Mouse (Mus musculus) kidney, postnatal 0 days (tissue): ENCODE measurements around the gene Zfhx3. TPM values are rescaled to one million over a fixed set of nuclear protein-coding genes. Genes with fewer than 3 reads are reported as not detected.

Experiments
- ATAC-seq: fragments of 200-750 bp; cut with Nextera tagmentation; replicated peaks from 2 replicates; pipeline ENCODE4 v1.8.0; 2017; ENCODE audit warnings: low read depth, moderate number of reproducible peaks, moderate TSS enrichment, moderate library complexity; ENCODE audit not compliant: low FRiP score
- DNase-seq: peaks from one replicate; pipeline ENCODE4 v3.0.0-alpha.2; 2016; ENCODE audit warnings: low spot score
- H3K27ac ChIP-seq: fragments of 300-500 bp; sonication (generic); 2 replicates; pipeline ENCODE4 v1.5.1; 2014; ENCODE audit warnings: mild to moderate bottlenecking
- H3K27me3 ChIP-seq: fragments of 300-500 bp; sonication (generic); 2 replicates; pipeline ENCODE4 v1.6.1; 2014; ENCODE audit warnings: low read length, mixed read lengths; ENCODE audit not compliant: insufficient read depth
- H3K36me3 ChIP-seq: fragments of 300-500 bp; sonication (generic); 2 replicates; pipeline ENCODE4 v1.6.1; 2014; ENCODE audit warnings: low read length, mixed read lengths; ENCODE audit not compliant: insufficient read depth
- H3K4me1 ChIP-seq: fragments of 300-500 bp; sonication (generic); replicated peaks from 2 replicates; pipeline ENCODE4 v1.6.1; 2014; ENCODE audit warnings: antibody characterized with exemption, low read length, mixed read lengths; ENCODE audit not compliant: insufficient read depth
- H3K4me2 ChIP-seq: fragments of 300-500 bp; sonication (generic); 2 replicates; pipeline ENCODE4 v1.6.1; 2014; ENCODE audit warnings: mild to moderate bottlenecking, low read length, moderate library complexity, mixed read lengths
- H3K4me3 ChIP-seq: fragments of 300-500 bp; sonication (generic); replicated peaks from 2 replicates; pipeline ENCODE4 v1.5.1; 2014; ENCODE audit warnings: low read depth, low read length
- H3K9ac ChIP-seq: fragments of 300-500 bp; sonication (generic); 2 replicates; pipeline ENCODE4 v1.6.1; 2014; ENCODE audit warnings: low read depth, low read length
- H3K9me3 ChIP-seq: fragments of 300-500 bp; sonication (generic); replicated peaks from 2 replicates; pipeline ENCODE4 v1.6.1; 2016; ENCODE audit warnings: low read length, inconsistent platforms, mixed read lengths
- CTCF ChIP-seq: IDR thresholded peaks from 2 replicates; pipeline ENCODE4 v1.5.1; 2016; ENCODE audit warnings: antibody characterized with exemption, low read depth, mild to moderate bottlenecking, moderate library complexity
- WGBS: fragments of 180-500 bp; shearing (Covaris S2); extraction: QIAGEN DNeasy Blood & Tissue Kit; methylation state at CpG from one replicate; pipeline ENCODE4 v1.1.7; 2014; 5-methylcytosine and 5-hydroxymethylcytosine counted together
- polyA plus RNA-seq: library from polyadenylated mRNA; unstranded; fragments of >200 nt; fragmentation: Nextera tagmentation; extraction: Ambion mirVana; gene quantifications from 2 replicates; pipeline ENCODE4 v1.2.1, GENCODE M21; 2015

Gene Zfhx3
- polyA plus RNA-seq, 1 experiment from 2014 or later, result 5.0 TPM

- no peak for TF ChIP-seq CTCF
- 19% methylated on average over 3 of the region's 3 CpGs for WGBS
- H3K27ac ChIP-seq, result no peak overlapping the region
- no peak overlapping the region for H3K9ac ChIP-seq
- H3K27me3 ChIP-seq, result peaks cover 51% of the 10 kb centered on the region
- ATAC-seq (no peak), DNase-seq (no peak)
- no peak overlapping the region for H3K4me3 ChIP-seq
- no peaks in the 10 kb centered on the region for H3K36me3 ChIP-seq
- H3K4me2 ChIP-seq, result no peak overlapping the region
- H3K9me3 ChIP-seq, result no peaks in the 10 kb centered on the region
- H3K4me1 ChIP-seq, result peaks cover 12% of the 10 kb centered on the region
Observed at GRCm38 (mm10) chr8:108699011-108699410, 756.6 kb downstream of the Zfhx3 start.

- H3K9me3 ChIP-seq, result no peaks in the 10 kb centered on the region
- H3K27me3 ChIP-seq, result peaks cover 46% of the 10 kb centered on the region
- WGBS, result 11% methylated on average over 20 of the region's 23 CpGs
- no peak overlapping the region for H3K4me3 ChIP-seq
- DNase-seq (no peak), ATAC-seq (no peak)
- no peaks in the 10 kb centered on the region for H3K36me3 ChIP-seq
- no peak overlapping the region for H3K9ac ChIP-seq
- H3K4me2 ChIP-seq, result no peak overlapping the region
- no peak overlapping the region for H3K27ac ChIP-seq
- peaks cover 12% of the 10 kb centered on the region for H3K4me1 ChIP-seq
- no peak for TF ChIP-seq CTCF
Observed at GRCm38 (mm10) chr8:108699454-108700345, 757.3 kb downstream of the Zfhx3 start.

- ATAC-seq (no peak), DNase-seq (no peak)
- Histone ChIP-seq H3K27me3 (peaks cover 28% of the 10 kb centered on the region), H3K9ac (no peak overlapping the region), H3K4me1 (no peaks in the 10 kb centered on the region; the same call in 1 of the 2 replicates), H3K4me2 (no peak overlapping the region), H3K9me3 (no peaks in the 10 kb centered on the region), H3K4me3 (no peak overlapping the region), H3K36me3 (no peaks in the 10 kb centered on the region), H3K27ac (no peak overlapping the region)
- 47% methylated on average over 7 of the region's 7 CpGs for WGBS
- TF ChIP-seq CTCF, result no peak
Observed at GRCm38 (mm10) chr8:108701381-108702175, 759.1 kb downstream of the Zfhx3 start.

DNA sequence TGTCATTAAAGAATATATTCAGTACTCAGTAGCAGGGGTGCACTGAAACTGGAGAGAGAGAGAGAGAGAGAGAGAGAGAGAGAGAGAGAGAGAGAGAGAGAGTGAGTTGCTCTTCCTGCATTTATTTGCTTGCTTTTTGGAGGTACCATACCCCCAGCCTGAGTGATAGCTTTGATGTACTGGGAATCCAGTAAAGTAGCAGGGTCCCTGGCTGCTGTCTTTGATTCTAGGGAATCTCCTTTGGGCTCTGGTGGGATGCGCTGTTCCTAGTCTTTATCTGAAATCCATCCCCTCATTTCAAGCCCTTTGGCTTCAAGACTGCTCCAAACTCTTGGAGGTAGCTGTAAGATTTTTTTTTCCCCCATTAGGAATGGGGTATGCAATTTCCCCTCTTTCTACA, 759.8 kb downstream of the Zfhx3 start:
- Histone ChIP-seq H3K27ac (no peak overlapping the region), H3K36me3 (no peaks in the 10 kb centered on the region), H3K4me1 (no peaks in the 10 kb centered on the region), H3K4me3 (no peak overlapping the region), H3K4me2 (no peak overlapping the region), H3K9me3 (no peaks in the 10 kb centered on the region), H3K9ac (no peak overlapping the region), H3K27me3 (peaks cover 25% of the 10 kb centered on the region)
- no peak for TF ChIP-seq CTCF
- WGBS, result 50% methylated on average over 1 of the region's 1 CpGs
- no peak for ATAC-seq
- no peak for DNase-seq

- DNase-seq (no peak), ATAC-seq (no peak)
- Histone ChIP-seq H3K4me3 (no peak overlapping the region; the same call in 1 of the 2 replicates), H3K27ac (no peak overlapping the region), H3K27me3 (no peaks in the 10 kb centered on the region), H3K4me2 (peak overlapping the region; percentile 91; the same call in 1 of the 2 replicates), H3K4me1 (peaks cover 5% of the 10 kb centered on the region), H3K9me3 (no peaks in the 10 kb centered on the region), H3K9ac (no peak overlapping the region), H3K36me3 (no peaks in the 10 kb centered on the region)
- TF ChIP-seq CTCF, result no peak
- 71% methylated on average over 2 of the region's 2 CpGs for WGBS
Observed at GRCm38 (mm10) chr8:108705751-108706150, 763.3 kb downstream of the Zfhx3 start.

GRCm38 (mm10) chr8:108706491-108706847, 764.0 kb downstream of the Zfhx3 start:
- no peaks in the 10 kb centered on the region for H3K9me3 ChIP-seq
- no peak overlapping the region for H3K4me3 ChIP-seq
- no peak overlapping the region for H3K4me2 ChIP-seq
- no peak overlapping the region for H3K27ac ChIP-seq
- no peak for TF ChIP-seq CTCF
- WGBS, result 66% methylated on average over 3 of the region's 3 CpGs
- DNase-seq, result no peak
- no peaks in the 10 kb centered on the region for H3K36me3 ChIP-seq
- H3K9ac ChIP-seq, result no peak overlapping the region
- H3K4me1 ChIP-seq, result peaks cover 8% of the 10 kb centered on the region
- ATAC-seq, result no peak
- no peaks in the 10 kb centered on the region for H3K27me3 ChIP-seq
